Mouse (Mus musculus) liver, adult (tissue): ENCODE measurements around the gene Prkcb.

ENCODE experiments used
- GATA4 ChIP-seq: IDR thresholded peaks from 2 replicates; pipeline ENCODE4 v1.6.1; 2014; ENCODE audit warnings: mild to moderate bottlenecking, low read length; ENCODE audit not compliant: insufficient replicate concordance

Gene Prkcb

DNA sequence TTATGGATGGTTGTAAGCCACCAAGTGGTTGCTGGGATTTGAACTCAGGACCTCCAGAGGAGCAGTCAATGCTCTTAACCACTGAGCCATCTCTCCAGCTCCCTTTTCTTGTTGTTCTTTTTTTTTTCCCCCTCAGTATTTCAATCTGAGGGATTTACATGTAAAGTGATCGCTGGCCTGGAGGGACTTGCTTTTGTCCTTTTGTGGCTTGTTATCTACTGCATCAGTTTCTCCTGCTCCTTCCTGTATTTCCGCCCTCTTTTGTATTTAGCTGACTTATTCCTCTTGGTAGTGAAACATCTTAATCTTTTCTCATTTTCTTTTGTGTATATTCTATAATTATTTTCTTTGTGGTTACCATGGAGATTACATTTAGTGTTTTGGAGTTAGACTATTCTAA, 8.2 kb upstream of the Prkcb start:
- TF ChIP-seq GATA4: no peak

DNA sequence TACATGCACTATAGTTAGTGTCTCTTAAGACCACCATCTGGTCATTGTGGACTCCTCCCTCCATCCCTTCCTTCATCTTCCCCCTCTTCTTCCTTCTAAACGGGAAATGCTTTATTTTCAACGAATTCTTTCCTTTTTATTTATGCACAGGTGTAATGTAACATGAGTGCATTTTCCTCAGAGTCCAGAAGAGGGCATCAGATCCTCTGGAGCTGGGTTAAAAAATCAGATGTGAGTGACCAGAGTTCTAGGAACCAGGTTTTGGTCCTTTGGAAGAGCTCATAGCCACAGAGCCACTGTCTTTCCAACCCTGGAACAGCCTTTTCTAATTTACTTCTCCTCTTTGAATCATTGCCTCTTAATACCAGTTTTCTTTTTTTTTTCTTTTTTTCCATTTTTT, 6.0 kb upstream of the Prkcb start:
- TF ChIP-seq GATA4: no peak

DNA sequence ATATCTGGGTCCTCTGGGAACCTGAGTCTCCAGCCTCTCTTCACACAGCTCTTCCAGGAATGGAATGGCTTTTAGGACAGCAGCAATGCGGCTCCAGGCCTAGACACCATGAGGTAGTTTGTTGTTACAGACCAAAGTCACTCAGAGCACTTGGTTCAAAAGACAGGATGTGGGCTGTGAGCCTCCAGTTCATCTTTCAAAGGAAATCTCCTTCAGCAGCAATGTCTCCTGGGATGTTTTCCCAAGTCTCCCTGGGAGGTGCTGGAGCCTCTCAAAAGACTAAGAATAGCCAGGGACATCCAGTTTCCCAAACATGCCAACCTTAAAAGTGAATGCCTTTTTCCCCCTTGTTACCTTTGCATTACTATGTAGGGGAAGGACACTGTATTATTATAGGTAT, 1.3 kb upstream of the Prkcb start:
- no peak for TF ChIP-seq GATA4

DNA sequence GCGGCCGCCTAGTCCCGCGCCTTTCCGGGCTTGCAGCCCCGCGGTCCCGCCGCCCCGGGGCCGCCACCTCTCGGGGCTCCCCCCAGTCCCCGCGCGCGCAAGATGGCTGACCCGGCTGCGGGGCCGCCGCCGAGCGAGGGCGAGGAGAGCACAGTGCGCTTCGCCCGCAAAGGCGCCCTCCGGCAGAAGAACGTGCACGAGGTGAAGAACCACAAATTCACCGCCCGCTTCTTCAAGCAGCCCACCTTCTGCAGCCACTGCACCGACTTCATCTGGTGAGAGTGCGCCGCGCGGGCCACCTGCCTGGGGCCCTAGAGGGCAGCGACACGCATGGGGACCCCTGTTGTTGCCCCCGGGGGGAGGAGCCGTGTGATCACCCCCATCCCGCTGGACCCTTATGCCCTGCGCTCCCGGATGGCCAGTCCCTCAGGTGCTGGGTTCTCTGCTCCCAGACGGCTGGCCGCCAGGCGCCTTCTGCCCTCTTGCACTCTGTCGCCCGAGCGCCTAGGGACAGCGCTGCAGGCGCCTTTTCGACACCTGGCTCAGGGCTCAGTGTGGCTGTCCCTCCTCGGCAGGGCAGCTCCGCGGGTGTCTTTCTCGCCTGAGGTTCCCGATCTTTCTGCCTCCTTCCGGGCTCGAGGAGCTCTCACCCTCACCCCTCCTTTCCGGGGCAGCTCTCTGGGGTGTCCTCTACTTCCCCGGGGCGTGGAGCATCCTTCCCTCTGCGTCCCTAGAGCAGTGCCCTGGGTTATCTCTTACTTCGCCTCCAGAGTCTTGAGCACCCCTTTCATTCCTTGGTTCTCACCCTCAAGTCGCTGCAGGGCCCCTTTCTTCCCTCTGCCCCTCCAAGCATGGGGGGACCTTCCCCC, 926 bp downstream of the Prkcb start:
- no peak for TF ChIP-seq GATA4

DNA sequence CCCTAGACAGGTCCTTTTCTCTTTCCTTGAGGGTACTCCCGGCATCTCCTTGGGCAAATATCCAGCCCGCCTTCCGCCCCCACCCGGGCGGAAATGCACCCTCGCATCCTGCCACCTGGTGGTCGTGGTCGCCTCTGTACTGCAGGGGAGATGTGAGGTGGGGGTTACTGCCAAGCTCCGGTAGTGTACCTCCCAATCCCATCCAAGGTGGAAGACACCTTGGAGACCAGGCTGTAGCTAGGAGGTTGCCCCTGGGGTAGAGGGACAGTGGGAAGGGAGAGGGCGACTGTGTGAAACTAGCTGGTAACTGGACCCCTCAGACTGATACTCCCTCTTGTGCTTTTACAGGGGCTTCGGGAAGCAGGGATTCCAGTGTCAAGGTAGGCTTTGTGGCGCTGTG, 1.6 kb downstream of the Prkcb start:
- no peak for TF ChIP-seq GATA4

DNA sequence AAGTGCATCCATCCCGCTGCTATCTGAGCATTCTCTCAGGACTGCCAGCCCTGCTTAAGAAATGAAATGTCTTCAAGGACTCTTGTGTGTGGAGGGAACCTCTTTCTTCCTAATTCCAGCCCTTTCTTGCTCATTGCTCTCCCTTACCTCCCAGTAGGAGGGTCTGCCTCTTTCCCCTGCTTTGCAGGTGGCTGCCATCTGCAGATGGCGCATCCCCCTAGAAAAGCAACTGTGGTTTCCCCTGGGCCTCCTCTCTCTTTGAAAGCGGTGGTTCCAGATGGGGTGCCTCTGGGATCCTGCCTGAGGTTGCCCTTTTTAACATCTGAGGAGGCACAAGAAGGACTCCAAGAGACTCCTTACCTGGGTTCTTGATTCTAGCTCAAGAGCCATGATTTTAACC, 2.2 kb downstream of the Prkcb start:
- TF ChIP-seq GATA4: no peak

DNA sequence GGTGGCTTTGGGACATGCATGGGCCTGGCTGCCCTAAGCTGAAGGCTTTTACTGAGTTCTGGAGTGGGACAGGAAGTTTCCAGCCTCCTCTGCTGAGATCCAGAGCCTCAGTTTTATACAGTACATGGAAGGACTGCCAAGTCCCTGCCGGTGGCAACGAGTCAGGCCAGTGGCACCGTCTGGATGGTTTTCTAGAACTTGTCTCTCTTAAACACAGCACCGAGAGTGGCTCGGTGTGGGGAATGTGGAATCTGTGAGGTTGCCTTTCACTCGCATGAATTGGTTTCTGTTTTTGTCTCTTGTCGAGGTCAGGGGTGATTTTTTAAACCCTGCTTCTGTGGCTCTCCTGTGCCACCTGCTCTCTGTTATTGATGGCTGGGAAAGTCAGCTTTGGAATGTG, 3.6 kb downstream of the Prkcb start:
- TF ChIP-seq GATA4: no peak

DNA sequence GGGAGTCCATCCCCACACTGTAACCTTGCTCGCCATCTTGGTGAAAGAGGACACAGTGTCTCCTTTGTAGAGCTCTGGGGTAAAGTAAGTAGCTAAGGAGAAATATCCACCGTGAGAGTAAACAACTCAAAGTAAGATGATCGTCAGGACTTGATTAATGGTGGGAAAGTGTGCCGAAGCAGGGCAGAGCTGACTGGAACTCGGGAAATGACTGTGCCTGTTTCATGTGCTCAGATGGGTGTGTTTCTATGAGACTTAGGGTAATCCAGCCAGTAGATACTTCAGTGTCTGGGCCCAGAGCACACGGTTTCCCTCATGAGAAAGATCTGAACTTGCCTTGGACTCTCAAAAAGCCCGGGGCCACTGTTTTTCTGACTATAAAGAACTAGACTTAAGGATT, 5.6 kb downstream of the Prkcb start:
- TF ChIP-seq GATA4: no peak

DNA sequence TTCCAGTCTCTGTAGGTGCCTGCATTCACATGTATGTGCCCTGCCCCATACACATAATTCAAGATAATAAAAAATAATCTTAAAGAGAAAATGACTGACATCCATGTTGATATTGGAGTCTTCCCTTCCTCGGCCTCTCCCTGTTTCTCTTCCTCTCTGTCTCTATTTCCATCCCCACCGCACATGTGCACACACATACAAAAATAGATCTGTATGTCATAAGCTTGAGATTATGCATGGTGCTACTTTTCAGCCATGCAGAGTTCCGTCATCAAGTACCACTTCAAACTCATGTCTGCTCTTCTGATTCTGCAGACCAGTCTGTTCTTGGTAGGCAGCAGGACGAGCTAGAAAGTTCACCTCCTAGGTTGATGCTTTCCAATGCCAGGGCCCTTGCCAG, 6.8 kb downstream of the Prkcb start:
- no peak for TF ChIP-seq GATA4

DNA sequence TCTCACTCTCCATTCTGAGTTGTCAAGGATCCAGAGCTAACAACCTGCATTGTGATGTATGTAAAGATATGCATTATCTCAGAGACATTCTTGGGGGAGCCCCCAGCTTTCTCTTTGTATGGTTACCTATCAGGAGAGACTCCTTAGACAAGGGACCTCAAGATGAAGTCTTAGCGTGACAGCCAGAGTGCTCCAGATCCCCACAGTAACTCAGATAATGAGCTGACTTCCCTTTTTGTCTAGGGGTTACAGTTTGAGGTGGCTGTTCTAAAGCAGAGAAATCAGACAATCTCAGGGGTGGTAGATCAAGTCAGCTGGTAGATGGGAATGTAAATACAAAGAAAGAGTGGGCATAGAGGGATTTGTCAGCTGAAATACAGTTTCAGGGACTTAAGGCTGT, 7.8 kb downstream of the Prkcb start:
- no peak for TF ChIP-seq GATA4

DNA sequence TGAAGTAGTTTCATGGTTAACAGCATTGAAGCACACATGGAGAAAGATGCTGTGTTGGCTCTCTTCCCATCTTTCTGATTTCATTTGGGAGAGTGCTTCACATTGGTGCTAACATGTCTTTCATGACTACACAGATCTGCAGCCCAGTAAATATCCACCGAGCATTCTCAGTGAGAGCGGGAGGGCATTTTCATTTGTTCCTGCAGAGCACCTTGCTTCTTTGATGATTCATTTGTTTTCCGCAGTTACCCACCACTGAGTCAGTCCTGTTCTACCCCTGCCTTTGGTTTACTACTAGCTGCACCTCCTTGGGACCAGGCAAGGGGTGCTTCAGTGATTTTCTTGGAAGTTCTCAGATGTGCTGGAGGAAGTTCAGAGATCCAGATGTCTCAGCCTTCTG, 8.3 kb downstream of the Prkcb start:
- TF ChIP-seq GATA4: no peak

DNA sequence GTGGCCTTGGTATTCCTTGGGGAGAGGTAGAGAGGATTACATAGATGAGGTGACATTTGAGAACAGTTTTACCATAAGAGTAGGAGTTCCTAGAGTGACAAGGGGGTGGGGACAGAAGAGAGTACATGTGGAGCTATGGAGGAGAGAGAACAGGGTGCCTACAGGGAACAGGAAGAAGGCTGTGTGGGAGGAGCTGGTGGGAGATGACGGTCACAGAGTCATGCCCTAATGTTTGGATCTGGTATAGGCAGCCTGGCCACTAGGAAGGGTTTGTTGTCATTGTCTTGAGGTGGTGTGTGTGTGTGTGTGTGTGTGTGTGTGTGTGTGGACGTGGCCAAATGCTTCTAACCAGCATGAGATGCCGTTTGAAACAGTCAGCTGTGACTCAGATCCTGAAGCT, 9.1 kb downstream of the Prkcb start:
- TF ChIP-seq GATA4: no peak

DNA sequence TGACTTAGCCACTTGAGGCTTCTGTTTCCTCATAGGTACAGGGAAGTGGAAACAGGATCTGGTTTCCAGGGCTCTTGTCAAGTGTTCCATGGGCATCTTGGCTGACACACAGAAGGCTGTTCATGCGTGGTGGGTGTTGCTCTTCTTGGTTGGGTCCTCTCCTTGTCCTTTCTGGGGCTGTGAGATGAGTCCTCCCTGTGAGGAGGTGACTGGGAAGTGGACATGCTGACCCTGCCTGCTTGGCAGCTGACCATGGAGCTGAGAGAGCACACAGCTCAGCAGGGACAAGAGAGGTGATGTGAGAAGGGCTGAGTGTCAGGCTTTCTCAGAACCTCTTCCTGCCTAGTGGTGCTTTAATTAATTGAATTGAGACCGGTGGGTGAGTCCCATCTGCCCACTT, 10.2 kb downstream of the Prkcb start:
- no peak for TF ChIP-seq GATA4

DNA sequence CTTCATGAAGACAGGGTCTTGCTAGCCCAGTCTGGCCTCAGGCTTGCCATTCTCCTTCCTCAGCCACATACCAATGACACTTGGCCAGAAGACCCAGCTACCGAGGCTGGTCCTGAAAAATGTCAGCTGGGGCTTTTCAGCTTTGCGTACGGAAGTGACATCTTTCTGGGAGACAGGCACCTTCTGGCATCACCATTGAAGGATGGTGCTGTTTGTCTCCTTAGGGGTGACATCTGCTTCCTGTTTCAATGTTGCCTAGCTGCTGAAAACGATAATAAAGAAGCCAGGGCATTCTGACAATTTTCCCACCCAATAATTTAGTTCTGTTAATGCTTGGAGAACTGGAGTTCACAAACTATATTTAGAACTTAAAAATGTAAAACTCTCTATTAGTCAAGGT, 12.0 kb downstream of the Prkcb start:
- TF ChIP-seq GATA4: no peak

DNA sequence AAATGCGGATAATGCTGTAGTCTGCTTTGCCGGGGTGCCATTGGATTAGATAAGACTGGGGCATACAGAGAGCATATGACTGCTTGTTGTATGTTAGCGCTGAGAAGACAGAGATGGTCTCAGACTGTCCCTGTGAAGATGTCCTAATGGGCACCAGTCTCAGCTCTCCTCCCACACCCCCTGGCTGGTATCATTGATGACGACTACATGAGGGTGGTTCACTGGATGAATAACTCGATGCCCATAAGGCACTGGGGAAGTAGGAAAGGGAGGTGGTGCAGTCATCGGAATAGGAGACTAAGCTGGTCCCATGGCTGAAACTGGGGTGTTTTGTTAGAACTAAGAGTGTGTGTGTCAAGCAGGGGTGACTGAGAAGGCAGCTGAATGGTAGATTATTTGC, 14.0 kb downstream of the Prkcb start:
- no peak for TF ChIP-seq GATA4

DNA sequence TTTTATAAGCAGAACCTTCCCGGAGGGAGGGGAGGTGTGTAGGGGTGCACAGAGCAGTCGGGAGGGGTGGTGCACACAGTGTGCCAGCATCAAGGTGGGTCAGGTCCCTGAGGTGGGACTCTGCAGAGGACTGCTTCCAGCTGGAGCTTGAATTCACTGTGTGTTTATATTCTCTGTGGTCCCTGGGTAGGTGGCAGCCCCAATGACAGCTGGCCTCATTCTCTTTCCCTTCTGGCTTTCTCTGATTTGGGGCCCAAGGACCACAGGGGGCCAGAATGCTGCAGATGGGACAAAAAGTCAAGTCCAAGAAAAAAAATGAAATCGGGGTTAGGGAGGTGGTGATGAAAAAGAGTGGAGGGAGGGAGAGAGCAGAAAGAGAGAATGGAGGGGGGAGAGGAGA, 15.4 kb downstream of the Prkcb start:
- TF ChIP-seq GATA4: no peak

DNA sequence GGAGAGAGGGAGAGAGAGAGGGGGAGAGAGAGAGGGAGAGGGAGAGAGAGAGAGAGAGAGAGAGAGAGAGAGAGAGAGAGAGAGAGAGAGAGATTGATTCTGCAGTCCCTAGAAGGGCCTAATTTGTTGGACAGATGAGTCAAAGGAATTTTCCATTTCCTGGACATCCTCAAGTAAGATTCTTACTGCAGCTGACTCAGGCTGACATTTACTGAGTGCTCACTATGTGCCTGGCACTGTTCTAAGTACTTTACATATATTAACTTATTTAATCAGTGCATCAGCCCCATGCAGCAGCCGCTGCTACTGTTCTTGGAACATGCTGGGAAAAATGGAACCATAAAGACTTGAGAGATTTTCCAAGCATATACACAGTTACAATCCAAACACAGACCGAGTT, 16.0 kb downstream of the Prkcb start:
- TF ChIP-seq GATA4: no peak

DNA sequence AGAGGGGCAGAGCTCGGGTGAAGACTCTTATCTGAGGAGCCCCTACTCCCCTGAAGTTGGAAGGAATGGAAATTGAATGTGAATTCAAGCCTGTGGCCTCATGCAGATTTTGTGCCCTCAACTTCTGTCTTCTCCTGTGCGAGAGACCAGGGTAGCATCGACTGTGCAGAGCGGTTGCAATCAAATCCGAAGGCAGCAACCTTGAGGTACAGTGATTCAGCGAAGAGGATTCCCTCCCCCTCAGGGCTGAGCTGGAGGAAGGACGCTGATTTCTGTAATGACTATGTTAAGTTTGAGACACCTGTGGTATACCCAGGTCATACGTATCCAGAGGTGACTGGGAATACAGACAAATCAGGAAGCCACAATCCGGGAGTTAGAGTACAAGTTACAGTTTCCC, 18.7 kb downstream of the Prkcb start:
- TF ChIP-seq GATA4: no peak

DNA sequence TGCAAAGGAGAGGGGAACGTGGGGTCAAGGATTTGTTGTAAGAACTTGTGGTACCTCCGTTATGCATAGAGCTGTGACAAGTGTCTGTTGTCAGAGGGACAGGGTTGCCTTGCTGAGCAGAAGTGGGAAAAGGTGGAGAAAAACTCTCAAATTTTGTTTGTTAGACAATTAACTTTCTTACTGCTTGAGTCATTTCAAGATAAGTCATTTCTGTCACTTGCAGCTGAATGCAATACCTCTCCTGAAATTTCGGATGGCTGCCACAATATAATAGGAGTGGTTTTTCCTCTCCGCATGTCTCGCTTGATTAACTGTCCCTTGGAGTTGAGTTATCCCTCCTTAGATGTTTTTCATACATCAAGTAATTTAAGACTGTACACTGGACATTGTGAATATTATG, 20.1 kb downstream of the Prkcb start:
- TF ChIP-seq GATA4: no peak
